Mouse (Mus musculus): ENCODE measurements around the gene Igf1r. TPM values are rescaled to one million over a fixed set of nuclear protein-coding genes. Genes with fewer than 3 reads are reported as not detected.

The Igf1r gene
- polyA plus RNA-seq, 1 experiment from 2014 or later = 58.8 TPM

GRCm38 (mm10) chr7:68129077-68129511 is 176.5 kb downstream of the Igf1r start:
- TF ChIP-seq CTCF (IDR thresholded peaks at IDR 0.05) = no peak
- ATAC-seq (peak; percentile 62), DNase-seq (ENCODE audit: low read depth, low spot score) (peak; percentile 99)
- ChIA-PET POLR2A (interaction anchor here (0.6 to 2.6 kb wide), 7 partner anchors 21 to 884 kb away, joined by 3 to 18 read pairs (median 3); no protein-coding TSS in a partner anchor), CTCF (interaction anchor here (0.6 to 2.9 kb wide), 7 partner anchors 54 to 329 kb away, joined by 3 to 19 read pairs (median 3); no protein-coding TSS in a partner anchor)
- no peaks in the 10 kb centered on the region for H3K27me3 ChIP-seq
- in situ Hi-C loops (cut with MboI; ENCODE audit: low pct_unique_long_range_greater_than_20kb) = no loop called here

DNA sequence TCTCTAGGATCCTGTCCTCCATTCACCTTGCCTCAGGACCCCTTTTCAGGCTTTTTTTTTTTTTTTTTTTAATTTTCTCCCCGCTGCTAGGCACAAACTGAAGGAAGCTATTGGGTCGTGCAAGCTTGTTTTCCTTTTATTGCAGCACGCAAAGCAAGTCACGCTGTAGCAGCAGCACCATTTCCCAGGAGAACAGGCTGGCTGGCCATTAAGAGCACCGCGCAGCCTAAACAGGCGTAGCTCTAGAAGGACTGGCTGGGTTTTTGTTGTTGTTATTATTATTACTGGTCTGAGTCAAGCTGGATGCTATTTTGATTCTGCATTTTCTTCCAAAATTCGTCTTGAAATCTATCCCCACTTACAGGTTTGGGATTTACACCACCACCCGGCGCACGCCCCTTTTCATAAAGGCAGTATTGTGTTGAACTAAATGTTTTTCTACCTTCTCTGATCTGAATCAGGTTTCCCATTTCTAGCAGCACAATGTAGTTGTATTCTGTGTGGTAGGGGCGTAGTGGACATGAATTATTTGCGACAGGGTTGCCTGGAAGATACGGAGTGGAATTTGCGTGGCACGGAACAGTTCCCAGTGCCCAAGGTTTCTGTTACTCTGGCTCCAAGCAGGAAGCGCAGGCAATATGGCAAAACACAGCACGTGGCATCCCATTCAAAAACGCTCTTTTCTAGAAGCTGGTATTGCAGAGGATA is 177.1 kb downstream of the Igf1r start:
- CTCF ChIA-PET = interaction anchor here (0.6 to 2.9 kb wide), 10 partner anchors 54 to 330 kb away, joined by 3 to 19 read pairs (median 3); no protein-coding TSS in a partner anchor
- POLR2A ChIA-PET = interaction anchor here (0.6 to 2.6 kb wide), 10 partner anchors 20 to 884 kb away, joined by 3 to 18 read pairs (median 3); no protein-coding TSS in a partner anchor
- DNase-seq (ENCODE audit: low read depth, low spot score) (no peak), ATAC-seq (peak; percentile 12)
- no peak for TF ChIP-seq CTCF (IDR thresholded peaks at IDR 0.05)
- in situ Hi-C loops (cut with MboI; ENCODE audit: low pct_unique_long_range_greater_than_20kb) = loop anchor here (5.0 kb wide), 4 partner anchors 53 to 327 kb away; no protein-coding TSS in a partner anchor
- no peaks in the 10 kb centered on the region for H3K27me3 ChIP-seq

DNA sequence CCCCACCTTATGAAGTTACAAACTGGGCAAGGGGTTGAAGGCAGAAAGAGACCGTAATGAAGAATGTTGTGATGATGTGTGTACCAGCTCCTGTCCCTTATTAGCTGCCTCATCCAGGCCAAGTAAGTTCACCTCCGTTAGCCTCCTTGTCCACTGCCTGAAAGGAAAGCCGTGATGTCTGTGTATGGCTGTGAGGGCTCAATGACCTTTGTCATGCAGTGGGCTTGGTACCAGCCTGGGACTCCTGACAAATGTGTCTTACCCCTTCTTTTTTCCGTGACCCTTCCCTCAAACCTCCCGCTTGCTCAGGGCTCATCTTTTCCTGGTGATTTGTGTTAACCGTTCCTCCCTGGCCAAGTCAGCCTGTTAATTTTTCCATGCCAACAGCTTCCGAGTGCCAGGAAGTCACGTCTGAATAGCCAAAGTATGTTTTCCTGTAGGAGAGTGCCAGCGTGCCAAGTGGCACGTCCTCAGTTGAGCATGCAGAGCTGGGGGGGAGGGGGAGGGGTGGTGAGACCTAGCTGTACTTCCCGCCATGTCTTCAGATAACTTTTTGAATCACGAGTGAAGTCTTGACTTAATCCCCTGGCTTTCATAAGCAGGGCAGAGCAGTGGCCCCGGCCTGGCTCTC is 178.4 kb downstream of the Igf1r start:
- TF ChIP-seq CTCF (IDR thresholded peaks at IDR 0.05) = no peak
- ATAC-seq = peak; percentile 70

GRCm38 (mm10) chr7:68133679-68134078 is 181.1 kb downstream of the Igf1r start:
- ChIA-PET CTCF (interaction anchor here (0.9 to 1.3 kb wide), 3 partner anchors 11 to 167 kb away, joined by 3 read pairs; no protein-coding TSS in a partner anchor), POLR2A (no interaction called here)
- DNase-seq (ENCODE audit: low read depth, low spot score) = no peak
- no peak for TF ChIP-seq CTCF (IDR thresholded peaks at IDR 0.05)
- H3K27me3 ChIP-seq = no peaks in the 10 kb centered on the region
- no peak for ATAC-seq
- in situ Hi-C loops (cut with MboI; ENCODE audit: low pct_unique_long_range_greater_than_20kb) = loop anchor here (5.0 kb wide), 4 partner anchors 49 to 331 kb away; no protein-coding TSS in a partner anchor

More for the DNA sequence above, 178.4 kb downstream of the Igf1r start:
- H3K27me3 ChIP-seq = no peaks in the 10 kb centered on the region
- in situ Hi-C loops (cut with MboI; ENCODE audit: low pct_unique_long_range_greater_than_20kb) = loop anchor here (5.0 kb wide), 4 partner anchors 51 to 329 kb away; no protein-coding TSS in a partner anchor
- CTCF ChIA-PET = interaction anchor here (0.7 to 2.9 kb wide), 10 partner anchors 15 to 345 kb away, joined by 3 to 19 read pairs (median 3); no protein-coding TSS in a partner anchor
- POLR2A ChIA-PET = interaction anchor here (0.6 to 2.6 kb wide), 7 partner anchors 19 to 225 kb away, joined by 3 to 18 read pairs (median 4); no protein-coding TSS in a partner anchor
- DNase-seq (ENCODE audit: low read depth, low spot score) = peak; percentile 83

- POLR2A ChIA-PET = no interaction called here
- DNase-seq (ENCODE audit: low read depth, low spot score) = no peak
- H3K27me3 ChIP-seq = no peaks in the 10 kb centered on the region
- ATAC-seq = no peak
- in situ Hi-C loops (cut with MboI; ENCODE audit: low pct_unique_long_range_greater_than_20kb) = loop anchor here (5.0 kb wide), 4 partner anchors 47 to 333 kb away; no protein-coding TSS in a partner anchor
- TF ChIP-seq CTCF (IDR thresholded peaks at IDR 0.05) = no peak
- CTCF ChIA-PET = interaction anchor here (0.7 to 1.7 kb wide), 6 partner anchors 11 to 179 kb away, joined by 3 to 4 read pairs (median 3); no protein-coding TSS in a partner anchor
These were observed 182.3 kb downstream of the Igf1r start for GRCm38 (mm10) chr7:68134948-68135347.

DNA sequence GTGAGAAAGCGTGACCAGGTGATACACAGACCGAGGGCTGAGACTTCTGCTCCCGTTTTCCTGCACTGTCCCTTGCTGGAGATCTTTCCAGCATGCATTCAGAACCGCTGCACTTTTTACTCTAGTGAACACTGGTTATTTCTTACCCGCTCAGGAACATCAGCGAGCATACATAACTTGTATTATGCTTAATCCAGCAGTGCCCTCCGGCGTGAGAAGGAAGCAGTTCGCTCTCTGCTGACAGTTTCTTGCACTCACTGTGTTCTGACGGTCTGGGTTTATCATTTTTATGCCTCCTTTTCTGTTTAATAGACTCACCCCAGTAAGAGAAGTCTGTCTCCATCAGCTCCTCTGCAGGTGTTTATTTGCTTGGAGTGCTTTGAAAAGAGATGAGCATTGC is 183.4 kb downstream of the Igf1r start:
- no peaks in the 10 kb centered on the region for H3K27me3 ChIP-seq
- CTCF ChIA-PET = interaction anchor here (0.7 kb wide), 2 partner anchors 155 to 180 kb away, joined by 3 read pairs; no protein-coding TSS in a partner anchor
- ATAC-seq (no peak), DNase-seq (ENCODE audit: low read depth, low spot score) (no peak)
- POLR2A ChIA-PET = interaction anchor here (0.6 kb wide), 1 partner anchor 165 kb away, joined by 4 read pairs; no protein-coding TSS in a partner anchor
- in situ Hi-C loops (cut with MboI; ENCODE audit: low pct_unique_long_range_greater_than_20kb) = no loop called here
- no peak for TF ChIP-seq CTCF (IDR thresholded peaks at IDR 0.05)

GRCm38 (mm10) chr7:68139384-68139783 is 186.8 kb downstream of the Igf1r start:
- no peaks in the 10 kb centered on the region for H3K27me3 ChIP-seq
- in situ Hi-C loops (cut with MboI; ENCODE audit: low pct_unique_long_range_greater_than_20kb) = no loop called here
- no peak for ATAC-seq
- ChIA-PET CTCF (no interaction called here), POLR2A (no interaction called here)
- no peak for TF ChIP-seq CTCF (IDR thresholded peaks at IDR 0.05)
- no peak for DNase-seq (ENCODE audit: low read depth, low spot score)

DNA sequence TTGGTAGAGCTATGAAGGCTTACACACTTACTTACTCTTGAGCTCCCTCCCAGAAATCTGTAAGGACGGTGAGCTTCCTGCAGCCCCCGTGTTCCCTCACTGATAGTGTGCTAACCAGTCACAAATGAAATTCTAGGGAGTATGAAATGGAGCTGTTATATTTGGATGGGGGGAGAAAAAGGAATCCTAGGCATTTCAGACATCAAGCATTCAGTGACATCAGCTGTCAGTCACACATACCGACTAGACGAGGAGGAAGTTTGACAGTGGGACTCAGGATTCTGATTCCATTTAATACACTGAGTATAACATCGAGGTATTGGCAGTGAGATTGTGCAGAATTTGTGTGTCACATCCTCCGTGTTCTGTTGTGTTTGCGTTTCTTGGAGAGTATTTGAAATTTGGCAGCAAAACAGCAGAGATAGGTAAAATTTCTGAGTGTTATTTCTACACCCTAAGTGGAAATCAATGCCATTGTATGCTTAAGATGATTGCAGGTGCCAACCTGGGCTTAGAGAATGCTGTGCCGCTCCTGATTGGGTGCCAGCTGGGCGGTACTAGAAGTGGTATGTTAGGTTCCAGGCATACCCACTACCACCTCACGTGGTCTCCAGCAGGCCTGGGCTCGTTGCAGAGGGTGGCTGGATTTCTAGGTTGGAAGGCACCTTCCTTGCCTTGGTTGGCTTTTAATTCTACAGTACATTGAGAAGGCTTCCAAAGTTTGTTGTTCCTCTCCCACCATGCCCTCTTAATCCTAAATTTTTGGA is 187.6 kb downstream of the Igf1r start:
- ChIA-PET CTCF (interaction anchor here (1.4 kb wide), 1 partner anchor 8 kb away, joined by 4 read pairs; no protein-coding TSS in a partner anchor), POLR2A (no interaction called here)
- in situ Hi-C loops (cut with MboI; ENCODE audit: low pct_unique_long_range_greater_than_20kb) = no loop called here
- TF ChIP-seq CTCF (IDR thresholded peaks at IDR 0.05) = no peak
- ATAC-seq (no peak), DNase-seq (ENCODE audit: low read depth, low spot score) (no peak)
- H3K27me3 ChIP-seq = no peaks in the 10 kb centered on the region

DNA sequence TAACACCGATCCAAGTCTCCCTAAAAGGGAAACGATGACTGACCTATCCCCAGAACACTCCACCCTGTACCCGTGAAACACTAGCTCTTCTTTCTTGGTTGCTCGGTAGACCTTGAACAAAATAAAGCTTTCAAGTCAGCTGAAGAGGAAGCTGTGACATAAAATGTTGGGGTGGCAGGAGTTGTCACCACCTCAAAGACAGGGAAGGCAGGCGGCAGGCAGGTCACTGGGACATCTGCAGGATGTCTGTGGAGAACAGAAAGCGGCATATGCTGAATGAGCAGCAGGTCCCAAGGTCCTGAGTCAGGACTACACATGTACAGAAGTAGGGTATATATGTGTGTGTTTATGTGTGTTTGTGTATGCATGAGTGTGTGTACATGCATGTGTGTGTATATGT is 191.6 kb downstream of the Igf1r start:
- TF ChIP-seq CTCF (IDR thresholded peaks at IDR 0.05) = no peak
- no peaks in the 10 kb centered on the region for H3K27me3 ChIP-seq
- ATAC-seq (no peak), DNase-seq (ENCODE audit: low read depth, low spot score) (no peak)
- POLR2A ChIA-PET = no interaction called here
- in situ Hi-C loops (cut with MboI; ENCODE audit: low pct_unique_long_range_greater_than_20kb) = no loop called here
- CTCF ChIA-PET = interaction anchor here (1.0 to 1.6 kb wide), 2 partner anchors 12 to 182 kb away, joined by 3 to 4 read pairs; no protein-coding TSS in a partner anchor
